Mouse (Mus musculus): ENCODE measurements around the gene Zfp658. TPM values are rescaled to one million over a fixed set of nuclear protein-coding genes. Genes with fewer than 3 reads are reported as not detected.

The Zfp658 gene
- polyA plus RNA-seq, 1 experiment, result 0.90 TPM

DNA sequence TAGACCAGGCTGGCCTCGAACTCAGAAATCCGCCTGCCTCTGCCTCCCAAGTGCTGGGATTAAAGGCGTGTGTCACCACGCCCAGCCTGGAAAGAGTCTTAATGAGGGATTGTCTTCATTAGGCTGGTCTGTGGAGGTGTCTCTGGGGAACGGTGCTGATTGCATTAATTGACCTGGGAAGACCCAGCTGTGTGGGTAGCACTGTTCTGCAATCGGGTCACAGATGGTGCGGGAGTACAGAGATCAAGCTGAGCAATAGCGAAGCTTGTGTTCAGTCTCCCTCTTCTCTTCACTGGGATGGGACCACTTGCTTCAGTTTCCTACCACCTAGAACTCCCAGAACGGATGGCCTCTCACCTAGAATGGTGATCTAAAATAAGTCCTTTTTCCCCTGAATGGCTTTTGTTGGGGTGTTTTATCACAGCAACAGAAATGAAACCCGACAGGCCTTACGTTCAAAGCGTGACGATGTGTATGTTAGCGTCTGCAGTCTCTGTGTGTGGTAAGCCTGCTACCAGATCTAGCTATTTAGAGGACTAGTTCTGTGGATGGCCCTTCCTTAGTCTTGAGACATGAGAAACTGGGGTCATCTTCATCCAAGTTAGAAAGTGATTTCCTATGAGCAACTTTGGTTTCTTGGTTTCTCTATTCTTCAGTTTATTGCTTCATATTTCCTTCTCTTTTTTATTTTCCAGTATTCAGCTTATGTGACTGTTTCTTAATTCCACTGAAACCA, 51.9 kb downstream of the Zfp658 start:
- Histone ChIP-seq H3K4me3 (ENCODE audit: insufficient read depth, poor library complexity, severe bottlenecking) (no peak overlapping the region), H3ac (ENCODE audit: control insufficient read depth, insufficient read length, low read depth) (no peak overlapping the region), H3K79me2 (ENCODE audit: control insufficient read depth, insufficient read depth) (no peaks in the 10 kb centered on the region), H3K27me3 (ENCODE audit: control insufficient read depth, insufficient read depth, insufficient read length) (peaks cover 16% of the 10 kb centered on the region), H3K36me3 (ENCODE audit: control insufficient read depth, insufficient read depth) (no peaks in the 10 kb centered on the region), H3K79me3 (ENCODE audit: low read depth) (no peaks in the 10 kb centered on the region)
- TF ChIP-seq USF1 (IDR thresholded peaks at IDR 0.05; ENCODE audit: low read depth) (no peak), MAX (IDR thresholded peaks at IDR 0.05) (no peak), CEBPB (IDR thresholded peaks at IDR 0.05; ENCODE audit: low read depth) (no peak), MYOD1 (IDR thresholded peaks at IDR 0.05; ENCODE audit: control insufficient read depth, insufficient read length, low read depth) (no peak), MYOG (IDR thresholded peaks at IDR 0.05; ENCODE audit: control insufficient read depth, extremely low read depth, insufficient read length) (no peak), FOSL1 (IDR thresholded peaks at IDR 0.05; ENCODE audit: insufficient read depth, low read length, poor library complexity, severe bottlenecking) (no peak), CTCF (IDR thresholded peaks at IDR 0.05; ENCODE audit: control insufficient read depth, insufficient read depth, insufficient read length) (no peak)

DNA sequence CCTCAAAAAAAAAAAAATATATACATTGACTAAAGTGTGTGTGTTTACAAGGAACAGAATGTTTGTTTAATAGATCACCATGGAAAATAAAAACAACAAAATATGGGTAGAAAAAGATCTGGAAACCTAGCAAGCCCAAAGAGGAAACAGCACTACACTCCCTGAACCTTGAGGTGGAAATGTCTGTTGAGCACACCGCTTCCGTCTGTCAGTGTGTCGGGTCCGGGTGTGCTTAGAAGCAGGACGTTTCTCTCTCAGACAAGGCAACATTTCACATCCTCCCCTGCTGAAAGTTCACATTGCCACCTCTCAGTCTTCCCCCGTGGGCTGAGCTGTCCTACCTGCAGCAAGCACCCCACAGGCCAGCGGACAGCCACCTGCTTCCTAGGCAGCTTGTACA, 60.9 kb downstream of the Zfp658 start:
- Histone ChIP-seq H3K27me3 (ENCODE audit: control insufficient read depth, insufficient read depth, insufficient read length) (peaks cover 3% of the 10 kb centered on the region), H3K79me3 (ENCODE audit: low read depth) (no peaks in the 10 kb centered on the region), H3ac (ENCODE audit: control insufficient read depth, insufficient read length, low read depth) (no peak overlapping the region)

DNA sequence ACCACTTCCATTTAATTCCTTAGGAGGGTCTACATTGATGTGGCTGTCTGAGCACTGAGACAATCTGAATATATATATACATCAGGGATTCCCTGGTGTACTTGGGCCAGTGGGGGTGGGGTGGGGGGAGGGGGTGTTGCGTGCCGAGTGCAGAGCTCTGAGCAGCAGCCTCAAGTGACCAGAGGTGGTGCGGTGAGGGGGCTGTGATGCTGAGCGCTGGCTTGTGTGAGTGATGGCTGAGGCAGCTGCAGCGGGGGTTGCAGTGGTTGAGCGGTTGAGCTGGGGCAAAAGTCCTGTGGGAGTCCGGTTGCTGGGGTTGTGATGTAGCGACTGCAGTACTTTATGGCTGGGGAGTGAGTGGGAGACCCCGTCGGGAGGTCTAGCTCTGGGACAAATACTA, 61.8 kb downstream of the Zfp658 start:
- H3K79me3 ChIP-seq (ENCODE audit: low read depth), result no peaks in the 10 kb centered on the region
- no peak overlapping the region for H3K4me3 ChIP-seq (ENCODE audit: insufficient read depth, poor library complexity, severe bottlenecking)
- TF ChIP-seq MAX (IDR thresholded peaks at IDR 0.05), result no peak
- peak; percentile 15 for TF ChIP-seq MYOD1 (IDR thresholded peaks at IDR 0.05; ENCODE audit: control insufficient read depth, insufficient read length, low read depth)
- peaks cover 3% of the 10 kb centered on the region for H3K27me3 ChIP-seq (ENCODE audit: control insufficient read depth, insufficient read depth, insufficient read length)
- no peaks in the 10 kb centered on the region for H3K36me3 ChIP-seq (ENCODE audit: control insufficient read depth, insufficient read depth)
- H3K79me2 ChIP-seq (ENCODE audit: control insufficient read depth, insufficient read depth), result no peaks in the 10 kb centered on the region
- no peak overlapping the region for H3ac ChIP-seq (ENCODE audit: control insufficient read depth, insufficient read length, low read depth)

More for the DNA sequence above, 60.9 kb downstream of the Zfp658 start:
- no peak for TF ChIP-seq MAX (IDR thresholded peaks at IDR 0.05)
- TF ChIP-seq MYOD1 (IDR thresholded peaks at IDR 0.05; ENCODE audit: control insufficient read depth, insufficient read length, low read depth), result no peak
- TF ChIP-seq USF1 (IDR thresholded peaks at IDR 0.05; ENCODE audit: low read depth), result no peak
- no peaks in the 10 kb centered on the region for H3K79me2 ChIP-seq (ENCODE audit: control insufficient read depth, insufficient read depth)
- no peak overlapping the region for H3K4me3 ChIP-seq (ENCODE audit: insufficient read depth, poor library complexity, severe bottlenecking)
- H3K36me3 ChIP-seq (ENCODE audit: control insufficient read depth, insufficient read depth), result no peaks in the 10 kb centered on the region

Other genes starting within 250 kb of the Zfp658 start
- 2.5 TPM for gene Zfp715, start 249.0 kb upstream of the Zfp658 start, polyA plus RNA-seq (2012; fragmentation: generic; extraction: Trizol)
- gene Siglecf, start 210.9 kb upstream of the Zfp658 start, polyA plus RNA-seq (2012; fragmentation: generic; extraction: Trizol), result not detected
- gene Siglecg, start 154.1 kb upstream of the Zfp658 start, polyA plus RNA-seq (2012; fragmentation: generic; extraction: Trizol), result 1.6 TPM
- 0.01 TPM for gene Lim2, start 134.6 kb upstream of the Zfp658 start, polyA plus RNA-seq (2012; fragmentation: generic; extraction: Trizol)
- 0.08 TPM for gene Nkg7, start 125.2 kb upstream of the Zfp658 start, polyA plus RNA-seq (2012; fragmentation: generic; extraction: Trizol)
- gene Cldnd2, start 121.5 kb upstream of the Zfp658 start, polyA plus RNA-seq (2012; fragmentation: generic; extraction: Trizol), result not detected
- 296 TPM for gene Etfb, start 118.2 kb upstream of the Zfp658 start, polyA plus RNA-seq (2012; fragmentation: generic; extraction: Trizol)
- gene Gm45233, start 118.1 kb upstream of the Zfp658 start, polyA plus RNA-seq (2012; fragmentation: generic; extraction: Trizol), result 0.09 TPM
- gene Vsig10l, start 99.1 kb upstream of the Zfp658 start, polyA plus RNA-seq (2012; fragmentation: generic; extraction: Trizol), result 1.2 TPM
- gene Iglon5, start 72.2 kb upstream of the Zfp658 start, polyA plus RNA-seq (2012; fragmentation: generic; extraction: Trizol), result 1.8 TPM
- gene 4931406B18Rik, start 56.3 kb upstream of the Zfp658 start, polyA plus RNA-seq (2012; fragmentation: generic; extraction: Trizol), result not detected
- gene Cd33, start 17.8 kb upstream of the Zfp658 start, polyA plus RNA-seq (2012; fragmentation: generic; extraction: Trizol), result under 0.01 TPM
- gene Zfp719, start 17.4 kb downstream of the Zfp658 start, polyA plus RNA-seq (2012; fragmentation: generic; extraction: Trizol), result 2.1 TPM
- not detected for gene Zfp819, start 44.9 kb downstream of the Zfp658 start, polyA plus RNA-seq (2012; fragmentation: generic; extraction: Trizol)
- gene Ceacam18, start 72.5 kb downstream of the Zfp658 start, polyA plus RNA-seq (2012; fragmentation: generic; extraction: Trizol), result not detected
- not detected for gene Siglece, start 97.9 kb downstream of the Zfp658 start, polyA plus RNA-seq (2012; fragmentation: generic; extraction: Trizol)
- 12.4 TPM for gene Ctu1, start 109.8 kb downstream of the Zfp658 start, polyA plus RNA-seq (2012; fragmentation: generic; extraction: Trizol)
- not detected for gene Klk14, start 128.2 kb downstream of the Zfp658 start, polyA plus RNA-seq (2012; fragmentation: generic; extraction: Trizol)
- not detected for gene Klk13, start 150.3 kb downstream of the Zfp658 start, polyA plus RNA-seq (2012; fragmentation: generic; extraction: Trizol)
- gene Klk12, start 206.6 kb downstream of the Zfp658 start, polyA plus RNA-seq (2012; fragmentation: generic; extraction: Trizol), result not detected
- gene Klk11, start 212.3 kb downstream of the Zfp658 start, polyA plus RNA-seq (2012; fragmentation: generic; extraction: Trizol), result not detected
- 2.1 TPM for gene Klk10, start 218.8 kb downstream of the Zfp658 start, polyA plus RNA-seq (2012; fragmentation: generic; extraction: Trizol)
- gene Klk9, start 229.6 kb downstream of the Zfp658 start, polyA plus RNA-seq (2012; fragmentation: generic; extraction: Trizol), result 0.16 TPM
- 0.36 TPM for gene Klk8, start 235.3 kb downstream of the Zfp658 start, polyA plus RNA-seq (2012; fragmentation: generic; extraction: Trizol)
- not detected for gene Klk7, start 249.0 kb downstream of the Zfp658 start, polyA plus RNA-seq (2012; fragmentation: generic; extraction: Trizol)